Mouse (Mus musculus) limb, embryonic 14.5 days (tissue): ENCODE measurements at regions not wholly inside any gene's neighbourhood (a gene's known extent, or its start where the extent isn't known, plus 50 kb on each side); places are given as distances from the start of the nearest gene placed in this dataset.

Source experiments
- ATAC-seq: fragments of 200-750 bp; cut with Nextera tagmentation; 2 replicates; pipeline ENCODE4 v1.8.0; 2017; ENCODE audit warnings: low read depth, moderate number of reproducible peaks, moderate TSS enrichment; ENCODE audit not compliant: low FRiP score
- DNase-seq: peaks from one replicate; pipeline ENCODE4 v3.0.0-alpha.2; 2015; ENCODE audit warnings: low spot score
- H3K27ac ChIP-seq: fragments of 300-500 bp; sonication (generic); replicated peaks from 2 replicates; pipeline ENCODE4 v1.5.1; 2014; ENCODE audit warnings: low read depth, mild to moderate bottlenecking, low read length, moderate library complexity, mixed read lengths
- H3K27me3 ChIP-seq: fragments of 300-500 bp; sonication (generic); 2 replicates; pipeline ENCODE4 v1.6.1; 2014; ENCODE audit warnings: low read length, mixed read lengths; ENCODE audit not compliant: control insufficient read depth, insufficient read depth
- H3K36me3 ChIP-seq: fragments of 300-500 bp; sonication (generic); 2 replicates; pipeline ENCODE4 v1.6.1; 2014; ENCODE audit warnings: mild to moderate bottlenecking, low read length, moderate library complexity, mixed read lengths; ENCODE audit not compliant: control insufficient read depth, insufficient read depth
- H3K4me1 ChIP-seq: fragments of 300-500 bp; sonication (generic); 2 replicates; pipeline ENCODE4 v1.6.1; 2014; ENCODE audit warnings: antibody characterized with exemption, low read length, mixed read lengths; ENCODE audit not compliant: control insufficient read depth, insufficient read depth
- H3K4me2 ChIP-seq: fragments of 300-500 bp; sonication (generic); replicated peaks from 2 replicates; pipeline ENCODE4 v1.6.1; 2014; ENCODE audit warnings: low read depth, mild to moderate bottlenecking, low read length, moderate library complexity; ENCODE audit not compliant: severe bottlenecking
- H3K4me3 ChIP-seq: fragments of 300-500 bp; sonication (generic); replicated peaks from 2 replicates; pipeline ENCODE4 v1.5.1; 2014; ENCODE audit warnings: low read length
- H3K9ac ChIP-seq: fragments of 300-500 bp; sonication (generic); 2 replicates; pipeline ENCODE4 v1.6.1; 2014; ENCODE audit warnings: mild to moderate bottlenecking, low read depth, low read length, moderate library complexity; ENCODE audit not compliant: severe bottlenecking
- H3K9me3 ChIP-seq: fragments of 300-500 bp; sonication (generic); 2 replicates; pipeline ENCODE4 v1.6.1; 2016; ENCODE audit warnings: low read length; ENCODE audit not compliant: control insufficient read depth
- POLR2A ChIP-seq: fragments of 200-500 bp; IDR thresholded peaks from 2 replicates; pipeline ENCODE4 v1.8.0; 2012; ENCODE audit warnings: inconsistent platforms, mild to moderate bottlenecking, moderate library complexity, borderline replicate concordance; ENCODE audit not compliant: insufficient read depth, insufficient read length; ENCODE audit errors: extremely low read depth
- WGBS: fragments of 180-500 bp; shearing (Covaris S2); extraction: QIAGEN DNeasy Blood & Tissue Kit; methylation state at CpG from one replicate; pipeline ENCODE4 v1.1.7; 2014; 5-methylcytosine and 5-hydroxymethylcytosine counted together

DNA sequence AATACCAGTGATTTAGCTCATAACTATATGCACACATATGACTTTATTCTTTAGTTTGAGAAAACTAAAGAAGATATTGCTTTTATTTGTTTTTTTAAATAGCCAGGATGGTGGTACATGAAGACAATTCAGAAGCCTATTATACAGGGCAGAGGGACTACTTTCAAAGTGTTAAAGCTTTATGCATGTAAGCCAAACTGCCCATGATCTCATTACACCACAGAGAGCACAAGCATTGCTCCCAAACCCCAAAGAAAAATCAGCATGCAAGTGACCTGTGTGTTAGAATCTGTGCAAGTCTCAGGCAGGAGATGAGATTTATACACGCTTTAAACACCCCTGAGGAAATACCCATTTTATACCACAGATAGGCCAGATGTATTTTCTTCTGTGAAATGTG, 114.6 kb upstream of the Fam92a start:
- DNase-seq (no peak), ATAC-seq (no peak)
- Histone ChIP-seq H3K4me3 (no peak overlapping the region), H3K27me3 (no peaks in the 10 kb centered on the region), H3K27ac (no peak overlapping the region), H3K4me1 (no peaks in the 10 kb centered on the region), H3K9me3 (no peaks in the 10 kb centered on the region; the same call in 1 of the 2 replicates), H3K36me3 (no peaks in the 10 kb centered on the region), H3K9ac (no peak overlapping the region), H3K4me2 (no peak overlapping the region)
- TF ChIP-seq POLR2A, result no peak
- 81% methylated on average over 1 of the region's 1 CpGs for WGBS

DNA sequence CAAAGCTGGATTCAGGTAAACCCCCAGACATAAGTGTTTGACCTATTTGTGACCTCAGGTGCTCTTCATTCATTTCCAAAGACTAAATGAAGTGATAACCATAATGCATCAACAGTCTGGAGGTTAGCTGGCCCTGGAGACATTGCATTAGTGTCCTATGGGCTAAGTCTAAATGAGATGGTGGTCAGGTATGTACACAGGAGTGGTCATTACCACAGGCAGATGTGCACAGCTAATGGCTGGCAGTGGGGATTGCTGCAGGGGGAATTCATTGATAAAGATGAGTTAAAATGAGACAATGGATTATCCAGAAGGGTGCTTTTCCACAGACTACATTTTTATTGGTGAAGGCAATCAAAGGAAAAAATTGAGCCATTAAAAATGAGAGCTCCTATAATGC, 114.2 kb upstream of the Fam92a start:
- no peak overlapping the region for H3K27ac ChIP-seq
- H3K4me1 ChIP-seq, result no peaks in the 10 kb centered on the region
- DNase-seq (no peak), ATAC-seq (no peak)
- TF ChIP-seq POLR2A, result no peak
- no peaks in the 10 kb centered on the region for H3K27me3 ChIP-seq
- H3K36me3 ChIP-seq, result no peaks in the 10 kb centered on the region
- no peak overlapping the region for H3K9ac ChIP-seq
- no peaks in the 10 kb centered on the region; the same call in 1 of the 2 replicates for H3K9me3 ChIP-seq
- H3K4me2 ChIP-seq, result no peak overlapping the region
- no peak overlapping the region for H3K4me3 ChIP-seq

DNA sequence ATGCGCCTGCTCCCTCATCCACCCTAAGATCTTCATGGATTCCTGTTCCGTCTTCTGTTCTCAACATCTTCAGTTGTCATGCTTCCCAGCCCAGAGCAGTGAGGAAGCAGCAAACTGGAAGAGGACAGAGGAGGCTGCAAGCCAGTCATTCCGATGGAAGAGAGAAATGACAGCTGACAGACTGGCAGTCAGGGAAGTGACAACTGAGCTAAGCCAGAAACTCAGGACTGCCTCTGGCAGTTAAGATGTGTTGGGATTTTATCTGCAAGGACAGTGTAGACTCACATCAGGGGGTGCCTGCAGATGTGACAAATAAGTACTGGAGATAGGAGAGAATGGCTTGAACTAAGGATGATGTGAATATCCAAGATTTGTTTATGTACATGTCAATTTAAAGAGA, 106.1 kb upstream of the Fam92a start:
- Histone ChIP-seq H3K4me2 (no peak overlapping the region), H3K27ac (no peak overlapping the region), H3K9me3 (no peaks in the 10 kb centered on the region), H3K9ac (no peak overlapping the region), H3K36me3 (no peaks in the 10 kb centered on the region), H3K4me3 (no peak overlapping the region), H3K27me3 (no peaks in the 10 kb centered on the region), H3K4me1 (no peaks in the 10 kb centered on the region)
- ATAC-seq (no peak), DNase-seq (no peak)
- WGBS, result 79% methylated on average over 3 of the region's 3 CpGs
- TF ChIP-seq POLR2A, result no peak

DNA sequence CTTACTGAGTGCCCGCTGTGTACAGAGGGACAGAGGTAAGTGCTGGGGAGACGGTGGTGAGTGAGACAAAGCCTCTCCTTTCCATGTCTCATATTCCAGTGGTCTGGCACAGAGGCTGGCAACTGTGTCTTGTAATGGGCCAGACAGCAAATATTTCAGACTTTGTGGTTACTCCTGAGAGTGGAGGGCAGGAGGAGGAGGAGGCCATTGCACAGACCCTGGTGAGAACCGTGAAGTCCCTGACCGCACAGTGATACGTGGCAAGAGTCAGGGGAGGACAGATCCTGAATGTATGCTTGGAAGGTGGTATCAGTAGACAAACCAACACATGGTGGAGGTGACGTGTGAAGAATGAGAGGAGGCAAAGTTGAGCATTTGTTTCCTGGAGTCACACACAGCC, 101.6 kb upstream of the Fam92a start:
- no peak for ATAC-seq
- Histone ChIP-seq H3K9me3 (no peaks in the 10 kb centered on the region), H3K4me2 (no peak overlapping the region), H3K4me3 (no peak overlapping the region), H3K36me3 (no peaks in the 10 kb centered on the region), H3K4me1 (no peaks in the 10 kb centered on the region), H3K9ac (no peak overlapping the region), H3K27ac (no peak overlapping the region), H3K27me3 (no peaks in the 10 kb centered on the region)
- no peak for TF ChIP-seq POLR2A
- DNase-seq, result no peak
- WGBS, result 84% methylated on average over 6 of the region's 6 CpGs

DNA sequence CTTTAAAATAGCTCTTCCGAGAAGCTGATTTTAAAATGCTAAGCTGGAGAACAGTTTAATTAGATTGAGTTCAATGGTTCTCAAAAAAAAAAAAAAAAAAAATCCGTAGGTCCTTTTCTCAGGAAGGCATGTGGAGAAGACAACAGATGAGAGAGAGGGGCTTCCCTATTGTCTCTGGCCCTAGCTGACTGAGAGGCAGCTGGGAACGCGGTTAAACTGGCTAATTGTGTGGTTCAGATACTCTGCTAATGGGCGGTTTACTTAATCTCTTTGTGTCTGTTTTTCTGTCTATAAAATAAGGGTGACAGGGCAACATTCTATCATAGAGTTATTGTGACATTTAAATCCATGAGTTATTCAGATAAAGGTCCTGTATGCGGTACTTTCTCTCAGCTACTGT, 101.1 kb upstream of the Fam92a start:
- Histone ChIP-seq H3K27me3 (no peaks in the 10 kb centered on the region), H3K4me1 (no peaks in the 10 kb centered on the region), H3K9me3 (no peaks in the 10 kb centered on the region), H3K27ac (no peak overlapping the region), H3K4me2 (no peak overlapping the region), H3K9ac (no peak overlapping the region), H3K4me3 (no peak overlapping the region), H3K36me3 (no peaks in the 10 kb centered on the region)
- no peak for TF ChIP-seq POLR2A
- WGBS, result 71% methylated on average over 6 of the region's 6 CpGs
- no peak for ATAC-seq
- no peak for DNase-seq

DNA sequence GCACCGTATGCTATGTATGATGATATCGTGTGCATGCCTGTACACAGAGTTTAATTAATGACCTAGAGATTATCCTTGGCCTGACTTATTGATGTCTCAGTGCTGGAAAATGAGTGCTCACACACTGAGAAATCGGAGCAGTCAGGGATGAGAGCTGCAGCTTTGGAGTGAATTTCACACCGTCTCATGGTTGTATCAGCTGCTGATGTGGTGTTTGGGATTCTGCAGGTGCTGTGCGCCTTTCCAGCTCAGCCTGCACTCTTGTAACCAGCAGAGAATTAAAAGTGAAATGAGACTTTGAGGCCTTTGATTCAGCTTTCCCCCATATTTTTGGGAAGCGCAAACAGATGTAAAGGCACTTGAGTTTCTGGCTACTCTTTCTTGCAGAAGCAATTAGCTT, 100.6 kb upstream of the Fam92a start:
- H3K27me3 ChIP-seq, result no peaks in the 10 kb centered on the region
- H3K4me2 ChIP-seq, result no peak overlapping the region
- DNase-seq (no peak), ATAC-seq (no peak)
- no peaks in the 10 kb centered on the region for H3K36me3 ChIP-seq
- H3K4me3 ChIP-seq, result no peak overlapping the region
- H3K4me1 ChIP-seq, result no peaks in the 10 kb centered on the region
- TF ChIP-seq POLR2A, result no peak
- no peaks in the 10 kb centered on the region for H3K9me3 ChIP-seq
- WGBS, result 65% methylated on average over 6 of the region's 6 CpGs
- H3K9ac ChIP-seq, result no peak overlapping the region
- no peak overlapping the region for H3K27ac ChIP-seq
